Mouse (Mus musculus): ENCODE data around the gene Trappc6b.

The Trappc6b gene

DNA sequence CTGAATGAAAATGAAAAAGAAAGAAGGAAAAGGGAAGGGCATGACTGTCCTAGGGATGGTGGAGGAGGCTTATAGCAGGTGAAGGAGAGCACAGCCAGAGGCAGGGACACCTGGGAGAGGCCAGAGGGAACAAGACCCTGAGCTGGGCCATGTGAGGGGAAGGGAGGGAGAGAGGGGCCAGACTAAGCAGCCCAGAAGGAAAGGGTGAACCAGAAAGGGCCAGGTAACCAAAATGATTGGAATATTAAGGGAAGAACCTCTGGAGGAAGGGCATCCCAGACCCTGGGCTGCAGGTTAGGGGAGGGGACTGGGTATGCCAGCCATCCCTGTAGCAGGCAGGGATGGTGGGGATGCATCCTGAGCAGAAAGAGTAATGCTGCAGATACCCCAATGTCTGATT is 7.3 kb downstream of the Trappc6b start:
- DNase-seq: no peak

DNA sequence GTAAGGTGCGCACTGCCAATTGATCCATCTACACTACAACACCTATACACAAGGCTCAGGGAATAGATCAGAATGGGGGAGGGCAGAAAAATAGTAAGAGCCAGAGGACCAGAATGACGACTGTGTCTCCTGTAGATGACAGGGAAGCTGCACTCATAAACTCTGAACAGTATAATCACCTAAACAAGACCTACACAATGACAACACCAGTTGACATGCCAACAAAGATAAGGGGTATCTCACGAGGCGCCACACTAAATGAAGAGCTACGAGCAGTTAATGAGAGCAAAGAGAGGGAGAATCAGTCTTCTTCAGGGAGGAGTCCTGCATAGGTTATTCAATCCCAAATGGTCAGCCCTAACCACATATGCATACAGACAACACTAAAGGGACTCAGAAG is 8.1 kb downstream of the Trappc6b start:
- DNase-seq: no peak

- no peak for DNase-seq
Measured at GRCm38 (mm10) chr12:59052470-59052869, 8.8 kb downstream of the Trappc6b start.

- no peak for DNase-seq
Measured at GRCm38 (mm10) chr12:59040851-59041250, 20.4 kb downstream of the Trappc6b start.

- DNase-seq: peak; percentile 31 to 63
Measured at GRCm38 (mm10) chr12:59039971-59040844, 21.1 kb downstream of the Trappc6b start.

GRCm38 (mm10) chr12:59039162-59039970 is 21.9 kb downstream of the Trappc6b start:
- no peak for DNase-seq

DNA sequence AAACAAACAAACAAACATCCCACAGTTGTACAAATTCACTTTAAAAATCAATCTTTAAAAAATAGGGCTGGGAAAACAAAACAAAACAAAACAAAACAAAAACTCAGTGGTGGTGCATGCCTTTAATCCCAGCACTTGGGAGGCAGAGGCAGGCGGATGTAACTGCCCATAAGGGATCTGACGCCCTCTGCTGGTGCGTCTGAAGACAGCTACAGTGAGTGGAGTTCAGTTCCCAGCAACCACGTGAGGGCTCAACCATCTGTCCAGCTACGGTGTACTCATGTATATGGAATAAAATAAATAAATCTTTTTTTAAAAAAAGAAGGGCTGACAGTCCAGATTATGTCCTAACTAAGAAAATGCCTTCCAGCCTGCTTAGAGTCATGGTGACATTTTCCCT is 29.2 kb downstream of the Trappc6b start:
- peak in 1 of 2 experiments; percentile 56 for DNase-seq

DNA sequence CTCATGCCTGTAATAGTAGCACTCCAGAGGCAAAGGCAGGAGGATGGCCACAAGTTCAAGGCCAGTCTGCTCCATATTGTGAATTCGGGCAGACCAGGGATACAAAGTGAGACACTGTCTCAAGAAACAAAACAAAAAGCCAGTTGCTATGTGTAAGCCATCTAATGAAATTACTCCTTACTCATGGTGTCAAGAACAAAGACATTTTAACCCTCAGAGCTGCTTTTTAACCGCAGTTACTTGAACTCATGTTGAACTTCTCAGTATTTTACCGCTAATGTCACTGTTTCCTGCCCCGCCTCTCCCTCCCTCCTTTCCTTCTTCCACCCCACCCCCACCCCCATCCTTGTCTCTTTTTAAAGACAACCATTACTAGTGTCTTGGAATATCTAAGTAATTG is 40.0 kb downstream of the Trappc6b start:
- no peak for DNase-seq

DNA sequence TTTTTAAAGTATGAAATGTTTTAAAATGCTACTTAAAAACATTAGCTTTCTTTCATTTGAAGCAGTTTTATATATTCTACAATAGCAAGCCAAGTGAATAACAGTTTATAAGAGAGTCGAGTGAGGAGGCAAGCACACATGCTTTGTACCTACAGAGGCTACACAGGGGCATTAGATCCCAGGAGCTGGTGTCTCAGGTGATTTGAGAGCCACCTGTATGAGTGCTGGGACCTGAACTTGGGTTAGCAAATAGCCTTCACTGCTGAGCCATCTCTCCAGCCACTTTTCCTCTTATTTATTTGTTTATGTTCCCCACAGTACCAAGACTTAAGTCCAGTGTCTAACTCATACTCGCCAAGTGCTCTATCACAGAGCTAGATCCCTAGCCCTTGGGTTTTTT is 41.4 kb downstream of the Trappc6b start:
- DNase-seq: no peak

DNA sequence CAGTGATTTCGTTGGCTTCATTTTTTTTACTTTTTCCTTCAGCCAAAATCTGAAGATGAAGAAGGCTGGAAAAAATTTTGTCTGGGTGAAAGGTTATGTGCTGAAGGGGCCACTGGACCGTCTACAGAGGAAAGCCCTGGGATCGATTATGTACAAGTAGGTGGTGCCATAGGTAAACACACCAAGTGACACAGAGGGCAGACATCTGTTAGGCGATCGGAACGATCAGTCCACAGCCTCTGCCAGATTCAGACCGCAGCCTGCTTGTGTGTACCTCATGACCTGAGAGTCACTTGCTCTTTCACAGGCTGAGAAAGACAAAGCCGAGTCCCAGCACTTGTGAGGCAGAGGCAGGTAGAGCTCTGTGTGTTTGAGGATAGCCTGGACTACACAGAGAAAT is 43.3 kb downstream of the Trappc6b start:
- DNase-seq: no peak

DNA sequence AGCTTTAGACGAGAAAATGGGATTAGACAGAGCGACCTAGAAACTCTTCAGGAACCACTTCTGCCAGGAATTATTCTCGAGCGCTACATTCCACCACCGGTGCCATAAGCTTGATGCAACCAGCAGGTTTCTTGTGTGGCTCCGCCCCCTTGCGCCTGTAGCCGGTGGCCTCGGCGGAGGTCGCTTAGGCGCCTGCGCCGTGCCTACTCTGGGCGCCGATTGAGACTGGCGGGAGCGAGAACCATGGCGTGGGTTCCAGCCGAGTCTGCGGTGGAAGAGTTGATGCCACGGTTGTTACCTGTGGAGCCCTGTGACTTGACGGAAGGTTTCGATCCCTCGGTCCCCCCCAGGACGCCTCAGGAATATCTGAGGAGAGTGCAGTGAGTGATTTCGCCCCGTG is 48.0 kb downstream of the Trappc6b start, which contains the start of gene Gemin2:
TSS of gene Gemin2 (plus strand) at position 160 of the 400 bp plus-strand sequence.
- peak; percentile 95 to 97 for DNase-seq

GRCm38 (mm10) chr12:59012710-59013091 is 48.6 kb downstream of the Trappc6b start:
- no peak for DNase-seq

- peak; percentile 99 for DNase-seq
Measured at GRCm38 (mm10) chr12:59011844-59012709, 49.2 kb downstream of the Trappc6b start, which contains the start of gene Sec23a. Sec23a (minus strand) TSS chr12:59012017.

DNA sequence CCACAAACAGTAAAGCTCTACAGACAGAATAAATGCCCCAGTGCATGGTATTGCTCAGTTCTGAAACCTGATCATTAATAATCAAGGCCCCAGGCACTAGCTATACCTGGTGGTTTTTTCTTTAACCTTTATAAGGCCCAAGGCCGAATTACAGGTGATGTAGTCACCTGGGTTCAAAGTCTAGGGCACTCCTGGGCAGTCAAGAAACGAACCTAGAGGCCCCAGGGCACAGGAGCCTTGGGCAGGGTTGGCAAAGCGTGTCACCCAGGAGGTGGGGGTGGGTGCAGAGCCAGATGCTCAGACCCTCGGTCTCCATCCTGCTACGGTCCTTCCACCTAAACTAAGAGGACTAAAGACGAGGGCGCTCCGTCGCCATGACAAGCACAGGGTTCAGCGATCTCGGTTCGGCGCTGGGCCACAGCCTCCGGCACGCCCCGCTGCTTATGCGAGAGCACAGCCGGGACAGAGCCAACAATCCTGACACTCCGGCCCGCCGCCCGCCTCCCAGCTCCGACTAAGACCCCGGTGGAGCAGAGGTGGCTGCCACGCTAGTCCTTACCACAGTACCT is 49.9 kb downstream of the Trappc6b start:
- DNase-seq: no peak

GRCm38 (mm10) chr12:59010482-59010881 is 50.8 kb downstream of the Trappc6b start:
- peak in 1 of 2 experiments; percentile 36 for DNase-seq
